Mouse (Mus musculus): ENCODE measurements around the gene Pxt1. TPM values are rescaled to one million over a fixed set of nuclear protein-coding genes. Genes with fewer than 3 reads are reported as not detected.

Pxt1 gene
- total and polyA plus RNA-seq, 3 experiments, result 0.14 to 0.52 TPM; not detected in 1

DNA sequence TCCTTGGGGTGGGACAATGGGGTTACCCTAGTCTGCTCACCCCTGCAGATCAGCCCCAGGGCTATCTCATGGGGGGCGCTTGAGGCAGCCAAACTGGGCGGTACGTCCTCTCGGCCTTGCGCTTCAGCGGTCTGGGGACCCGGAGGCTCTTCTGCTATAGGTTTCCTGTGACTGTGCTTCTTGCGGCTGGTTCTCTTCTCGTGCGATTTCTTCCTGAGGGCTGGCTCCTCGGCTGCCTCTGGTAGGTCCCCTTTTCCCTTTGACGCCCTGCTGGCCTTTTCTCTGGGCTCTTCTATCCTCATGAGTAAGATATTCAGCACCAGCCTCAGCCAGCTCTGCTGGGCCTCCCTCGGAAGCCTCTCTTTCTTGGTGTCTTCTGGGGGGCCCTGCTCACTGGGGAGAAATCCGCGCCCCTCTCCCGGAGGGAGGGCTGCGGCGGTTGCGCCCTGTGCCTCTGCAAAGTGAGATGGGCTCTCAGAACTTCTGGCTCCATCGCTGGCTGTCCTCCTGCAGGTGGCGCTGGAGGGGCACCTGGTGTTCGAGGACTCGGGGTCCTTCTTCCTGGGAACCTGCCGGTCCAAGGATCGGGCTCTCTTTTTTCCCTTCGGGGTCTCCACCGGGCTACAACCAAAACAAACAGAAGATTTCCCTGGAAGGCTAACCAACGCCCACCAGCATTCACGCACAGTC, 34.2 kb downstream of the Pxt1 start:
- intact Hi-C loops (cut with DNase I), result no loop called here
- Histone ChIP-seq H3K4me1 (ENCODE audit: control insufficient read depth, insufficient read depth, low read length) (no peaks in the 10 kb centered on the region; the same call in 1 of the 2 replicates), H3K27ac (no peak overlapping the region), H3K4me3 (no peak overlapping the region), H3K27me3 (ENCODE audit: control insufficient read depth, insufficient read depth, low read length) (no peaks in the 10 kb centered on the region), H3K36me3 (ENCODE audit: control insufficient read depth, insufficient read depth, low read length) (no peaks in the 10 kb centered on the region), H3K9ac (ENCODE audit: low read depth, low read length) (no peak overlapping the region; the same call in 1 of the 2 replicates), H3K79me2 (replicated peaks; ENCODE audit: control insufficient read depth, insufficient read depth, low read length) (no peaks in the 10 kb centered on the region)
- DNase-seq, result peak; percentile 36 to 60
- no peak for TF ChIP-seq EP300 (IDR thresholded peaks at IDR 0.05; ENCODE audit: insufficient read depth, low read depth, low read length)
- TF ChIP-seq CTCF (IDR thresholded peaks at IDR 0.05), result peak; percentile 68
- 12% methylated on average over 29 of the region's 29 CpGs for WGBS

DNA sequence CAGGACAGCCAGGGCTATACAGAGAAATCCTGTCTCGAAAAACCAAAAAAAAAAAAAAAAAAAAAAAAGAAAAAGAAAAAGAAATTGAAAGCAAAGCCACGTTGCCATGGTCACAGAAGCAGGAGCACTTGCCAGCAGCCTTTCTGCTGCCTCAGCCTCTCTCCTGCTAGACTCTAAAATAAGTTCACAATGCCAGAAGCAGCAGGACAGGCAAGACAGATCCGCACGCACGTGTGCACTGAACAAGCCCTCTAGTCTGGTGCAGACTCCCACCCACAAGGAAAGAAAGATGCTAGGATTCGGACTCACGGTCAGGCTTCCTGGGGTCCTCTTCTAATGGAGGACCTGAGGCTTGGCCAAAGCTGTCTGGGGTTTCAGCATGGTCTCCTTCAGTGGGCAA, 35.7 kb downstream of the Pxt1 start:
- no peak for DNase-seq
- no peaks in the 10 kb centered on the region for H3K27me3 ChIP-seq (ENCODE audit: control insufficient read depth, insufficient read depth, low read length)
- 76% methylated on average over 7 of the region's 7 CpGs for WGBS
- no peaks in the 10 kb centered on the region; the same call in 1 of the 2 replicates for H3K4me1 ChIP-seq (ENCODE audit: control insufficient read depth, insufficient read depth, low read length)
- no peak overlapping the region for H3K27ac ChIP-seq
- no peaks in the 10 kb centered on the region for H3K36me3 ChIP-seq (ENCODE audit: control insufficient read depth, insufficient read depth, low read length)
- no peak overlapping the region for H3K4me3 ChIP-seq
- intact Hi-C loops (cut with DNase I), result no loop called here
- no peaks in the 10 kb centered on the region for H3K79me2 ChIP-seq (replicated peaks; ENCODE audit: control insufficient read depth, insufficient read depth, low read length)
- H3K9ac ChIP-seq (ENCODE audit: low read depth, low read length), result no peak overlapping the region
- TF ChIP-seq CTCF (IDR thresholded peaks at IDR 0.05) (no peak), EP300 (IDR thresholded peaks at IDR 0.05; ENCODE audit: insufficient read depth, low read depth, low read length) (no peak), POLR2A (IDR thresholded peaks at IDR 0.05; ENCODE audit: insufficient read depth, low read depth, low read length) (no peak)

DNA sequence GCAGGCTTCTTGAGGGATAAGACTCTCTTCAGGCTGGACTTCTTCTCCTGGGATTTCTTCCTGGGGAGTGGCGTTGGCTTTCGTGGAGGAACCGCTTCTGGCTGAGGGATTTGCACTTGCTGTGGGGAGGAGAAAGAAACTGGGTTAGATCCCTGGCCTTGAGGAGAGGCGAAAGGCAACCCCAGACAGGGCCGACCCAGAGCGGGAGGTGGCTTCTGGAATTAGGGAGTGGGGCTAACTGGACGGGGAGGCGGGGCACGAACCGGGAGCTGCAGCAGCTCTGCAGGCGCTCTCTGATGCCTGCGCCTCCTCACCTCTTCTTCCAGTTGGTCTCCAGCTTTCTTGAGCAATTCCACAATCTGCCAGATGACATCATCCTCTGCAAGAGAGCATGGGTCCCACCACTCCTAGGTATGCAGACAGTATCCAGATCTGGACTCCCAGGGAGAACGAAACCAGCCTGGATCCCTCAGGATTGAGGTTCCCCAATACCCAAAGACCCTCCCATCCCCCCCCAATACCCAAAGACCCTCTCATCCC, 38.2 kb downstream of the Pxt1 start:
- intact Hi-C loops (cut with DNase I), result loop anchor here (2.0 kb wide), 2 partner anchors 21 to 27 kb away; no protein-coding TSS in a partner anchor
- Histone ChIP-seq H3K27me3 (ENCODE audit: control insufficient read depth, insufficient read depth, low read length) (no peaks in the 10 kb centered on the region), H3K4me1 (ENCODE audit: control insufficient read depth, insufficient read depth, low read length) (no peaks in the 10 kb centered on the region; the same call in 1 of the 2 replicates), H3K79me2 (replicated peaks; ENCODE audit: control insufficient read depth, insufficient read depth, low read length) (no peaks in the 10 kb centered on the region), H3K4me3 (no peak overlapping the region), H3K9ac (ENCODE audit: low read depth, low read length) (no peak overlapping the region), H3K36me3 (ENCODE audit: control insufficient read depth, insufficient read depth, low read length) (no peaks in the 10 kb centered on the region), H3K27ac (no peak overlapping the region)
- 81% methylated on average over 13 of the region's 13 CpGs for WGBS
- TF ChIP-seq CTCF (IDR thresholded peaks at IDR 0.05), result no peak
- no peak for TF ChIP-seq EP300 (IDR thresholded peaks at IDR 0.05; ENCODE audit: insufficient read depth, low read depth, low read length)
- no peak for TF ChIP-seq POLR2A (IDR thresholded peaks at IDR 0.05; ENCODE audit: insufficient read depth, low read depth, low read length)
- DNase-seq, result no peak

DNA sequence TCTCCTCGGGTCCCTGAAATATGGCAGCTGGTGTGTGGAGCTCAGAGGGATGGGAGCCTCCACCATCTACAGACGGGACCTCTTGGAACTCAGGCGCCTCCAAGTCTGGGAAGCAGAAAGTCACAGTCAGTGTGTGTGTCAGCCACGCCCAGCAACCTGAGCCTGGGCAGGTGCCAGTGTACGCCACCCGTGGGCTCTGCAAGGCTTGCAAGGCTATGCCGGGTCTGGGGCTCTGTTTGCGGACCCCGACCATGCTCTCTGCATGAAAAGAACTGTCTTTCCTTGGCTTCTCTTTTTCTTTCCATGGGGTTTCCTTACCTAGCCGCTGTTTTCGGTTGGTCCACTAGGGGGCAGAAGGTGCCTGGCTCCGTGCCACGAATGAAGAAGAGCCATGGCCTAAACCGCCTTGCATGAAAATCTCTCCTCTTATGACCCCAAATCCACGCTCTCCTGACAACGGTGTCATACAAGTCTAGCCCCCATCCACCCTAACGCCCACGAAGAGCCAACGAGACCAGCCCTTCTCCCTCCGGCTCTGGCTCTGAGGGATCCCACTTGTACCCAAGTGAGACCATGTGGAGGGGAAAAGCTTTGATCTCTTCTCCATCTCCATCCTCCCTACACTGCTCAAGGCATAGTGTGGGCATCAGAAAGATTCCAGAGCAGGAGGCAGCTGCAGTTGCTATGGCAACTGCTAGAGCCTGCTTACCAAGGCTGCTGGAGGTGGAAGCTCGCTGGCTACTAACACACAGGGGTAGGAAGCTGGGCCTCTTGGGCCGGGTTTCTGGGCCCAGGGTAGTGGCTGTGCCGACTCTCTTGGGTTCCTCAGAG, 38.9 kb downstream of the Pxt1 start:
- TF ChIP-seq POLR2A (IDR thresholded peaks at IDR 0.05; ENCODE audit: insufficient read depth, low read depth, low read length) (no peak), CTCF (IDR thresholded peaks at IDR 0.05) (peak; percentile 88)
- H3K27ac ChIP-seq, result no peak overlapping the region
- H3K79me2 ChIP-seq (replicated peaks; ENCODE audit: control insufficient read depth, insufficient read depth, low read length), result no peaks in the 10 kb centered on the region
- no peak overlapping the region for H3K9ac ChIP-seq (ENCODE audit: low read depth, low read length)
- WGBS, result 32% methylated on average over 23 of the region's 23 CpGs
- peak; percentile 56 to 83 for DNase-seq
- intact Hi-C loops (cut with DNase I), result loop anchor here (2.0 kb wide), 2 partner anchors 22 to 26 kb away; no protein-coding TSS in a partner anchor
- no peak overlapping the region for H3K4me3 ChIP-seq
- no peaks in the 10 kb centered on the region for H3K27me3 ChIP-seq (ENCODE audit: control insufficient read depth, insufficient read depth, low read length)
- H3K4me1 ChIP-seq (ENCODE audit: control insufficient read depth, insufficient read depth, low read length), result no peaks in the 10 kb centered on the region; the same call in 1 of the 2 replicates
- no peaks in the 10 kb centered on the region for H3K36me3 ChIP-seq (ENCODE audit: control insufficient read depth, insufficient read depth, low read length)

DNA sequence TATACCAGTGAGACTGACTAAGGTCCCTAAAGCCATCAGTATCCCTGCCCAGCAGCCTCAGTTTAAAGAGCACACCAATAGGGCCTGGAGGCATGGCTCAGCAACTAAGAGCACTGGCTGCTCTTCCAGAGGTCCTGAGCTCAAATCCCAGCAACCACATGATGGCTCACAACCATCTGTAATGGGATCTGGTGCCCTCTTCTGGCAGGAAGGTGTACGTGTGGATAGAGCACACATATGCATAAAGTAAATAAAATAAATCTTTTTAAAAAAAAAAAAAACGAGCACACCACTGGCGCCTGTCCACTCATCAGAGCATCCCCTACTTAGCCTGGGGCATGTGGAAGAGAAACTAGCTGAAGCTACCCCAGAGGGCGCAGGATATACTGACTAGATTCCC, 42.1 kb downstream of the Pxt1 start:
- 81% methylated on average over 4 of the region's 4 CpGs for WGBS
- no peak for DNase-seq
- intact Hi-C loops (cut with DNase I), result no loop called here

DNA sequence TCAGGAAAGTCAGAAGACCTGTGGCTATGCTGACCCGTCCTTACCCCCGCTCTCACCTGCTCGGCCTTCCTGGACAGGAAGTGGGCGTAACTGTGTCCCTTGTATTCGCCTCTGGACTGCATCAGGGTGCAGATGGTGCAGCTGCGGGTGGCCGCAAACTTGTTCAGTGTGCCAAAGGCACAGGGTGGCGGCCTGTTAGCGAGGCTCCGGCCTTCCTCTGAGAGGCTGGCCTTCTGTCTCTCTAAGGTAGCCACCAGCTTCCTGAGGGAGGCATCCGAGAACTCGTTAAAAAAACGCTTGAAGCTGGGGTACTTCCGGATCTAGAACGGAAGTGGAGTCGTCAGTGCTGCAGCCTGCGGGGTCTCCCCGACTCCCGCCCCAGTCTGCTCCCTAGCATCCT, 44.2 kb downstream of the Pxt1 start:
- H3K9ac ChIP-seq (ENCODE audit: low read depth, low read length), result no peak overlapping the region
- no peak for TF ChIP-seq POLR2A (IDR thresholded peaks at IDR 0.05; ENCODE audit: insufficient read depth, low read depth, low read length)
- no peak for TF ChIP-seq EP300 (IDR thresholded peaks at IDR 0.05; ENCODE audit: insufficient read depth, low read depth, low read length)
- TF ChIP-seq CTCF (IDR thresholded peaks at IDR 0.05), result no peak
- H3K79me2 ChIP-seq (replicated peaks; ENCODE audit: control insufficient read depth, insufficient read depth, low read length), result no peaks in the 10 kb centered on the region
- intact Hi-C loops (cut with DNase I), result no loop called here
- 57% methylated on average over 19 of the region's 19 CpGs for WGBS
- no peak for DNase-seq
- H3K36me3 ChIP-seq (ENCODE audit: control insufficient read depth, insufficient read depth, low read length), result no peaks in the 10 kb centered on the region
- no peak overlapping the region for H3K4me3 ChIP-seq
- H3K27me3 ChIP-seq (ENCODE audit: control insufficient read depth, insufficient read depth, low read length), result no peaks in the 10 kb centered on the region
- H3K4me1 ChIP-seq (ENCODE audit: control insufficient read depth, insufficient read depth, low read length), result no peaks in the 10 kb centered on the region
- no peak overlapping the region for H3K27ac ChIP-seq

More for the DNA sequence above, 42.1 kb downstream of the Pxt1 start:
- Histone ChIP-seq H3K27ac (no peak overlapping the region), H3K36me3 (ENCODE audit: control insufficient read depth, insufficient read depth, low read length) (no peaks in the 10 kb centered on the region), H3K9ac (ENCODE audit: low read depth, low read length) (no peak overlapping the region), H3K27me3 (ENCODE audit: control insufficient read depth, insufficient read depth, low read length) (no peaks in the 10 kb centered on the region), H3K4me3 (no peak overlapping the region), H3K79me2 (replicated peaks; ENCODE audit: control insufficient read depth, insufficient read depth, low read length) (no peaks in the 10 kb centered on the region), H3K4me1 (ENCODE audit: control insufficient read depth, insufficient read depth, low read length) (no peaks in the 10 kb centered on the region)
- no peak for TF ChIP-seq POLR2A (IDR thresholded peaks at IDR 0.05; ENCODE audit: insufficient read depth, low read depth, low read length)
- peak; percentile 43 for TF ChIP-seq CTCF (IDR thresholded peaks at IDR 0.05)

Data from heart, adult 2 months (tissue).